Mouse (Mus musculus) cerebral cortex, adult 2 months (tissue): ENCODE data around the gene Mrpl50.

Experiments
- WGBS: fragments of 180-500 bp; shearing (Covaris S2); methylation state at CpG from one replicate; pipeline ENCODE4 v1.1.7; 2018; 5-methylcytosine and 5-hydroxymethylcytosine counted together

Gene Mrpl50

DNA sequence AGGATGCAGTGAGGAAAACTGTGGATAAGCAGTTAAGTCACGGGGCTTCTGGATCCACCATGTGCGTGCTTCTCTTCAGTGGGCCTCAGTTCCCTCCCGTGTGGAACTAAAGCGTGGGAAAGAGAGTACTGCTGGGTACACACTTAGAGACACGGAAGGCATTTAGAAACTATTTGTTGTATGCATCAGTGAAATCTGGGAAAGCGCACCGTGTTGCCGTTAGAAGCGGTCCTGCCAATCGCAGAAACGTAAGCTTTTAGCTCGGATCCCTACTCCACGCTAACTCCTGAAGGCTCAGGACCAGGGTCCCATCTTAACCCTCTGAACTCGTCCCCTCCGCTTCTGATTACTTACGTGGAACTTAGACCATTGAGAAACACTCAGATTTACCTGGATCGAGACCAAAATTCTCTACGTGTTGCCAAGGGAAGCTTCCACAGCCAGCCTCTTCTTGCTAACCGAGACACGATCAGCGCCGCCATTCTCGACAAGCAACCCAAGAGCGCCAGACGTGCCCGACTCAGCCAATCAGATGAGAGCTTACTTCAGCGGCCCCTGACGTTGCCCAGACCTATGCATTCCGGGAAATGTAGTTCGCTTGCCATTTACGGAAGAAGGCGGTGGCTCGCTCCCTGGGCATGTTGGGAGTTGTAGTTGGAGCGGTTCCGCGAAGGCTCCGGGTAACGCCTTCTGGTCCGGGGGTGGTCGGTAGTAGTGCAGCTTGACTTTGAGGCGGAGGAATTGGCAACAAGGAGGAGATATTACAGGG lies at the start of gene Mrpl50, which contains the start of gene Zfp189:
Gene Mrpl50 (minus strand): TSS at position 522 of the 769 bp plus-strand sequence.
Gene Zfp189 (plus strand): TSS at position 605 of the 769 bp plus-strand sequence.
- WGBS: under 1% methylated on average over 41 of the region's 41 CpGs

DNA sequence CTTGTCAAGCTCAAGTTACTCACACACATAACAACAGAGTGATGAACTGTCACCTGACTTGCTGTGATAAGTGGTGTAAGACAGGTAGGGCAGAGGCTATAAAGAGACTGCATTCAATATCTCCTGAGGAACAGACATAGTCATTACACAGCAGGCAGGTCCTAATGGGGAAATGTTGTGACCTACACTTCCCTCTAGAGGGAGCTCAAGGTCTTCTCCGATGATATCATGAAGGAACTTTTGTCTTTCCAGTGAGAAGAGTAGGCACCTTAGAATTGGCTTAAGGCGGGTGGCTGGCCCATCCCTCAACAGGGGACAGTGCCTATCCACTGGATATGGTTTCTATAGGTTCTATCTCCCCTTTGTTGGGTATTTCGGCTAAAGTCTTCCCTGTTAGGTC lies 46.7 kb upstream of the Mrpl50 start:
- 16% methylated on average over 3 of the region's 3 CpGs for WGBS

DNA sequence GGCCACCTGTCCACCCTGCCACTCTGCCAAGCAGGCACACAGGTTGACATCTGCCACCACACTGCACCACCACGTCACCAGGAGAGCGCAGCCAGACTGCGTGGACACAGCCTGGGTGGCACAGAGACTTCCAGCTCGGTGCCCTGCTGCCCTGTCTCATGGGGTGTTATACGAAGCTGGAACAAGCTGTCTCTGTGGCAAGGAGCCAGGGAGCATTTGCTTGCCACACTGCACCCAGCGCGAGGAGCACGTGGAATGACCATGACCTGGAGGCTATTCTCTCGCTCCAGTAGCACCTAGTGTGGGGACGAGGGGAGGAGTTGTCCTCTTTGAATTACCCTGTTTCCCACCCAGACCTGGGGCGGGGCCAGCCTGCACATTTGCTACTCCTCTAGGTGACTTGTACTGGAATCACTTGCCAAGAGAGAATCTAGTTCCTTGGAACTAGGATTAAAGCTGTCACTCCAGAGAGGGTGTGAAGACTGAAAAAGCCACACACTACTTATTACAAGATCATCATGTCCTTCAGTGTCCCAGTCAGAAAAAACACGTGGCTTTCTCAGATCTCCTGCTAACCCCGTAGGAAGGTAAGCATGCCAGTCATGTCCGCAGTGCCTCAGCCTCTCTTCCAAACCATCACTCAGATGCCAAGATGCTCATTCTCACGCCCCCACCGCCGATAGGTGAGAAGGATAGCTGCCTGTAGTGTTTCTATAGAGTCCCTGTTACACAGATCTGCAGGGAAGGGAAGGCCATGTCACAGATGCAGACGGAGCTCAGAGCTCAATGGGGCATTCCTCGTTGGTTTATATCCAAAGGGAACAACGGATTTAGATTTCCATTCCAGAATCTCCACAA lies 39.3 kb upstream of the Mrpl50 start:
- WGBS: 33% methylated on average over 20 of the region's 20 CpGs

- 79% methylated on average over 2 of the region's 2 CpGs for WGBS
Measured at GRCm38 (mm10) chr4:49558181-49558580, 37.3 kb upstream of the Mrpl50 start.

DNA sequence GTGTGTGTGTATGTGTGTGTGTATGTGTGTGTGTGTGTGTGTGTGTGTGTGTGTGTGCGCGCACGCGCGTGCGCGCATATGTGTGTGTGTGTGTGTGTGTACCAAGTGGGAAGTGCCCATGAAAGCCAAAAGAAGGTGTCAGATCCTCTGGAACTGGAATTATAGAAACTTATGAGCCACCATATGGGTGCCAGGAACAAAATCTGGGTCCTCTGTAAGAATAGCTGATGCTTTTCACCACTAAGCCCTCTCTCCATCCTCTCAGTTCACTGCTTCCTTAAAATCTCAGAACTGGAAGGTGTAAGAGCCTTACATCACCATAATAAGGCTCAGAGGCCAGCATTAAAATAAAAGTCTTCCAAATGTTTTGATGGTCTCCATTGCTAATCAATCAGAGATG lies 36.5 kb upstream of the Mrpl50 start:
- 67% methylated on average over 7 of the region's 7 CpGs for WGBS

GRCm38 (mm10) chr4:49553380-49553779 lies 32.5 kb upstream of the Mrpl50 start:
- WGBS: 86% methylated on average over 5 of the region's 5 CpGs

DNA sequence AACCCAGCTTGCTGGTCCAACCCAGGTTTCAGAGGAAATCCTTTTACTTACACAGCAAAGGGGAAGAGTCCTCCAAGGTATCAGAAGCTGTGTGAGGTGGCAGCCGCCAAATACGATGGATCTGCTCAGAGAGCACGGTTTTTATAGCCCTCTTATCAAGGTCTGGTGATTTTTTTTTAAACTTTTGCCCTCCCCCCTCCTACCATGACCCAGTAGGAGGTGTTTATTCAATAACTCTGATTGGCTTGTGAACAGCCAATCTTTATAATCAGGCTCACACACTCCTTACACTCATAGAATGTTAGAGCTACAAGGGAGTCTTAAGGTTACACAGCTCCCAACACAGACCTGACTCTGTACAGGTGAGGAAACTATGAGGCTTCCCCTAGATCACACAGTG lies 28.5 kb upstream of the Mrpl50 start, which contains the start of gene Aldob:
Gene Aldob (minus strand): TSS at position 164 of the 400 bp plus-strand sequence.
- WGBS: 79% methylated on average over 3 of the region's 3 CpGs

- 84% methylated on average over 7 of the region's 7 CpGs for WGBS
Measured at GRCm38 (mm10) chr4:49547544-49548219, 26.8 kb upstream of the Mrpl50 start.

DNA sequence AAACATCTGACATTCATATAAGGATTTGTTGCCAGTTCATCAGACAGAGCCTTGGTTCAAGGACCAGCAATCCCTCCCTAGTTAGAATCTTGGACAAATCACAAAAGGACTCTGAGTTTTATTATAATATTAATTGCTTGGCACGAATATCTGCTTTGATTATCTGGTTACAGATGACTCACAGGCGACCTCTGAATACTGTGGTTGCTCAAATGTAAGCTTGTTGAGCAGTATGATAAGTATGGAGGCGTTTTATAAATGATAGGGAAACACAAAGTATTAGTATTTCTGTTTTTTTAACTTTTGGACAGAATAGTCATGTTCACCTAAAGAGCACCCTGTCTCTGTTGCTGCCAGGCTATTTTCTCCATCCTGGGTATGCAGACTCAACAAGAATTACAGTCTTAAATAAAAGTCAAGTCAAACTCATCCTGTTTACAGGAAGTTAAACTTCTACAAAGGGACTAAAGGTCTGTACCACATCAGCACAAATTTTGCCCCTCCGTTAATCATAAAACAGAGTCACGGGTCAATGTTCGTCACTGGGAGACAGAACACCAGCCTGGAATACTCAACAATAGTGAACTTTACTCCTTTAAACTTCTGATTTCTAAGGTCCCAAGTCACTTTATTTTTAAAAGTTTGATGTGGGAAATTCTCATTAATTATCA lies 26.1 kb upstream of the Mrpl50 start:
- 80% methylated on average over 6 of the region's 6 CpGs for WGBS

DNA sequence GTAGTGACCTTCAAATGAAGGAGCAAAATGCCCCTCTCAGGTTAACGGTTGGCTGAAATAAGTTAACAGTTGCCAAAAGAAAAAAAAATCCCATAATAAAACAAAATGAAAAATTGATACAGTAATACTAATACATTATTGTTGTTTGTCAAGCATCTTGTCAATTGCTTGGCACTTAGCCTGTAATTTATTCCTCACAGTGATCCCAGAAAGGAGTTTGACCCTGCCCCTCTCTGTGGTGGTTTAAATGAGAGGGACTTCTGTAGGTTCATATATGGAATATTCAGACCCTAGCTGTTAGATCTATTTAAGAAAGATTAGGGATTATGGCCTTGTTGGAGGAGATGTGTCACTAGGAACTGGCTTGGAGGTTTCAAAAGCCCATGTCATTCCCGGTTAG lies 25.1 kb upstream of the Mrpl50 start:
- WGBS: 88% methylated on average over 2 of the region's 2 CpGs

DNA sequence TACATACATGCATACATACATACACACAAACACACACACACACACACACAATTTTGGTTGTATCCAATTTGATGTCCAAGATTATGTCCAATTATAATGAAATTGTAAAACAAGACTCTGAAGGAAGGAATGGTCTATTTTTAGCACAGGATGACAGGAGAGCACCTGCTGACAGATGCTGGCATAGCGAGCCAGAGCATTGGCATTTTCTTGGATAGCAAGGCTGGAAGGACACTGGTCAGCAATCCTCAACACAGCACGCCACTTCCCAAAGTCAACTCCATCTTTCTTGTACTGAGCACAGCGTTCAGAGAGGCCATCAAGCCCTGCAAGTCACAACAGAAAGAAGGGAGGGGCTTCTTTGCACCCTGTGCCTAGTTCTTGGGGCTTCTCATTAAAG lies 20.1 kb upstream of the Mrpl50 start:
- 76% methylated on average over 3 of the region's 3 CpGs for WGBS

DNA sequence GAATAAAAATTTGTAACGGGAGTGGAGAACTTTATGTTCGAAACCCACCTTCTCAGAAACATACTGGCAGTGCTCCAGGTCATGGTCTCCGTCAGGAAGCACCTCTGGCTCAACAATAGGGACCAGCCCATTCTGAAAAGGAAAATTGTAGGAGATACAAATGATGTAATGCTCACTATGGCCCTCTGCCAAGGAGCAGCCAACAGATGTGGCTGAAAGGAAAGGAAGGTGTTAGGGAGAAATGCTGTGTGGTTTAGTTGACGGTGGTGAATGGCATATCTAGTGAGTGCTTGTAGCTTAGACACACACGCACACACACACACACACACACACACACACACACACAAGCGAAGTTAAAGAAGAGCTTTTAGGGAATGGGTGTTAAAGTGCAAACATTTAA lies 18.8 kb upstream of the Mrpl50 start:
- 47% methylated on average over 6 of the region's 6 CpGs for WGBS

DNA sequence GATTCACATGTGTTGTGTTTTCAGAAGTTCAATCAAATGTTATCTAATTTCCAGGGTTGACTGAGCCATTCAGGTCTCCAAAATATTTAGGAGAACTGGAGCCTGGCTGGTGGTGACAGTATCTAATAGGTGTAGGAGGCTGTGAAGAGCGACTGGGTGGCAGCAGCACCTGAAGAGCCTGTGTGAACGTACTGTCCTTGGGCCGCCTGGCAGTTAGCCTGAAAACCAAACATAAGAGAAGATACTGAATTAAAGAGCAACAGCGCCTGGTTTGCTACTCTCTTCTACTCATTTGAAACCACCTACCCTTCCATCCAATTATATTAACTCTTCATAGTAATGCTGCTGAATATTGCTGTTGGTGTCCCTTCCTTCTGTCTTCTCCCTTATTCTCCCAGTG lies 15.8 kb upstream of the Mrpl50 start:
- WGBS: 79% methylated on average over 4 of the region's 4 CpGs

GRCm38 (mm10) chr4:49535675-49536294 lies 14.9 kb upstream of the Mrpl50 start:
- WGBS: 94% methylated on average over 4 of the region's 4 CpGs

DNA sequence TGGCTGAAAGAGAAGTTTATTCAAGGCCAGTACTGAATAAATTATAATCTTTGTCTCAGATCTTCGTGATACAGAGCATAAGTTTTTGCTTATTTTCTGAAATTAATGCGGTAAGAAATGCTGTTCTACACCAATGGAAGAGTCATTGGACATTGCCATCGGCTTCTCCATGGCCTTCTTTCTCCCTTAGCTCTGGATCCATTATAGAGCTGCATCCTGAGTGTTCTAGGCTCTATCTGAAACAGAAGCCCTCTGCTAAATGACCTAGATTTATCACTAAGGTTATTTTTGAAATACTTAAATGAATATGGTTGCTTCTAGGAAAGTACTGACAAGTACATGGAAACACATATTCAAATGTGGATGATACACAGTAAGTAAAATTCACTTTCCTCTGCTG lies 14.1 kb upstream of the Mrpl50 start:
- WGBS: 86% methylated on average over 3 of the region's 3 CpGs

- WGBS: 35% methylated on average over 9 of the region's 9 CpGs
Measured at GRCm38 (mm10) chr4:49522576-49522975, 1.7 kb upstream of the Mrpl50 start.

DNA sequence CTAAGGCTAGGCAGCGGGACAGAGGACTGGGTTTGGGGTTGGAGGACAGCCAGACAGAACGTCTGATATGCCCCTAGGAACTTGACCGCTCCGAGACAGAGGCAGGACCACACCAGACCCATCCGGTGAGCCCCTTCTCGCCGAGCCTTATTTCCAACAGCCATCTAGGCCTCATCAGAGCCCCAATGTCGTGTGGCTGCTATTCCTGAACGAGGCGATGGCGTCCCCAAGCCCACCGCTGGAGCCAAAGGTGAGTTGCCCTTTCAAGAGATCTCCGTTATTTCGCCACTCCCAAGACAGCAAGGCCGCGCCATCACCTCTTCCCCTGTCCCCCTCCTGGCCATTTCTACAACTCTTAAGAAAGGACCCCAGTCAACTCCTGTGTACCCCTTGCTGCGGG lies 453 bp upstream of the Mrpl50 start:
- WGBS: under 1% methylated on average over 17 of the region's 17 CpGs

DNA sequence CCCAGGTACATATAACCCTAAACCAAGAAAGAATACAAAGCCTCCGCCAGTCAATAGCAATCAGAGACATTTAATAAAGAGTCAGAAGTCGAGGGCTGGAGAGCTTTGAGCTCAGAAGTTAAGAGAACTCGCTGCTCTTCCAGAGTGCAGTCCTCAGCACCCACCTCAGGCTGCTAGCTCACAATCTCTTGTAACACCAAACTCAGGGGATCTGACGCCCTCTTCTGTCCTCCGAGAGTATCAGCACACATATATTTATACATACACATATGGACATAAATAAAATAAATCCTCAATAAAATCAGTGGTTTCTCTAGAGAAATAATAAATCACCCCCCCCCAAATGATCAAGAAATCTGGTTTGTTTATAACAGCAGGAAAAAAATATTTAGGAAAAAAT lies 1.4 kb downstream of the Mrpl50 start:
- WGBS: 78% methylated on average over 5 of the region's 5 CpGs

- WGBS: 99% methylated on average over 6 of the region's 6 CpGs
Measured at GRCm38 (mm10) chr4:49514441-49514840, 6.5 kb downstream of the Mrpl50 start.

DNA sequence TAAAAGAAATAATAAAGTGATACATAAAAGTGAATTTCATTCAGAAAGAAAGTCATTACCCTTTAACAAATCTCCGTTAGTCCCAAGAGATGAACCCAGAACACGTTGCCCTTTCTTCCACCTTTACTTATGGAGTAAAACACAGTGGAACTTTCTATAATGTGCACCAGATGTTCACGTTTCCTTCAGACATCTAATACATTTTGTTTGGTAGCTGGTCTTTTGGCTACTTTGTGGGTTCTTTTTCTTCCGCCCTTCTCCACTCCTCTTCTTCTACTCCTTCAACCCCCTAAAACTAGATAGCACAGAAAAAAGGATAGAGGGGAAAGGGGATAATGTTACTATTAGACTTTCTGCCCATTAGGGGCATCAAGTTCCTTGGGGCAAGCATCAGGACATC lies 8.3 kb downstream of the Mrpl50 start:
- WGBS: 91% methylated on average over 4 of the region's 4 CpGs

- WGBS: 97% methylated on average over 1 of the region's 1 CpGs
Measured at GRCm38 (mm10) chr4:49510236-49510835, 10.6 kb downstream of the Mrpl50 start.
